18 mouse cellular contexts compared by ENCODE assay signal in genomic region chr2:25596765-25597510, GRCm38 (mm10). TPM values are rescaled to one million over a fixed set of nuclear protein-coding genes. Genes with fewer than 3 reads are reported as not detected.
"Had no signal": no experiment of that assay in that cellular context is flagged by ENCODE, and none has a peak within 500 bp of the region (broad histone marks: within the 10 kb centered on the region; RNA-seq: fewer than 3 reads in every experiment).

No protein-coding gene starts in this region.

- H3K4me3 ChIP-seq: neural tube, embryonic 15.5 days; stomach, embryonic 15.5 days had no signal

- H3K27me3 ChIP-seq: neural tube, embryonic 15.5 days; stomach, embryonic 15.5 days had no signal

- H3K4me1 ChIP-seq: neural tube, embryonic 15.5 days; stomach, embryonic 15.5 days had no signal

- H3K9ac ChIP-seq: neural tube, embryonic 15.5 days; stomach, embryonic 15.5 days had no signal

- H3K27ac ChIP-seq: neural tube, embryonic 15.5 days; stomach, embryonic 15.5 days; stomach, postnatal 0 days had no signal

- DNase-seq: retina, postnatal 1 day; right cerebral cortex, adult 18-20 months; right cerebral cortex, postnatal 14 days; right cerebral cortex, postnatal 25 days; right cerebral cortex, postnatal 4 days; spleen, adult 18-20 months; thymus, adult 18-20 months; thymus, adult 2 months; thymus, postnatal 14 days; thymus, postnatal 25 days; thymus, postnatal 36 days; thymus, postnatal 4 days had no signal

- H3K4me2 ChIP-seq: neural tube, embryonic 15.5 days; stomach, embryonic 15.5 days had no signal

- H3K9me3 ChIP-seq: neural tube, embryonic 15.5 days; stomach, embryonic 15.5 days had no signal

RNA-seq across cellular contexts. Expression of gene Ccdc183, which starts 20.5 kb away (rescaled TPM):
- polyA plus RNA-seq: small intestine, adult 2 months; spleen, adult 2 months; thymus, adult 2 months; urinary bladder, adult 2 months had no signal
